Mouse (Mus musculus) thymus, postnatal 10 days (tissue): Measurements from ENCODE around the gene Psrc1.

Source experiments
- DNase-seq, 2 experiments: peaks; one replicate each; pipeline ENCODE4 v3.0.0; 2021; ENCODE audit warnings: low spot score in 2 of 2

The Psrc1 gene

GRCm38 (mm10) chr3:108383485-108384354 is at the start of gene Psrc1:
Gene Psrc1, plus strand, starts transcription at chr3:108383839.
- DNase-seq: peak; percentile 64

GRCm38 (mm10) chr3:108336878-108337277 is 46.8 kb upstream of the Psrc1 start:
- DNase-seq: no peak

GRCm38 (mm10) chr3:108341040-108341439 is 42.6 kb upstream of the Psrc1 start:
- DNase-seq: no peak

GRCm38 (mm10) chr3:108342185-108342584 is 41.5 kb upstream of the Psrc1 start:
- no peak for DNase-seq

- no peak for DNase-seq
Measured at GRCm38 (mm10) chr3:108345855-108346254, 37.8 kb upstream of the Psrc1 start.

- DNase-seq: no peak
Measured at GRCm38 (mm10) chr3:108348376-108348775, 35.3 kb upstream of the Psrc1 start.

GRCm38 (mm10) chr3:108355245-108355644 is 28.4 kb upstream of the Psrc1 start:
- no peak for DNase-seq

- no peak for DNase-seq
Measured at GRCm38 (mm10) chr3:108357051-108357450, 26.6 kb upstream of the Psrc1 start.

GRCm38 (mm10) chr3:108358445-108358844 is 25.2 kb upstream of the Psrc1 start:
- DNase-seq: no peak

GRCm38 (mm10) chr3:108360894-108361293 is 22.7 kb upstream of the Psrc1 start:
- DNase-seq: no peak

- no peak for DNase-seq
Measured at GRCm38 (mm10) chr3:108363626-108364025, 20.0 kb upstream of the Psrc1 start.

- no peak for DNase-seq
Measured at GRCm38 (mm10) chr3:108364270-108364995, 19.2 kb upstream of the Psrc1 start, which contains the start of gene Mybphl. Gene Mybphl, plus strand, starts transcription at chr3:108364911.

- DNase-seq: no peak
Measured at GRCm38 (mm10) chr3:108367173-108367572, 16.5 kb upstream of the Psrc1 start.

GRCm38 (mm10) chr3:108367828-108368227 is 15.8 kb upstream of the Psrc1 start:
- DNase-seq: no peak

GRCm38 (mm10) chr3:108368721-108369120 is 14.9 kb upstream of the Psrc1 start:
- DNase-seq: no peak

GRCm38 (mm10) chr3:108372274-108372673 is 11.4 kb upstream of the Psrc1 start:
- DNase-seq: no peak

- no peak for DNase-seq
Measured at GRCm38 (mm10) chr3:108372691-108373090, 10.9 kb upstream of the Psrc1 start.

- DNase-seq: no peak
Measured at GRCm38 (mm10) chr3:108378875-108379663, 4.6 kb upstream of the Psrc1 start.

- no peak for DNase-seq
Measured at GRCm38 (mm10) chr3:108380695-108381094, 2.9 kb upstream of the Psrc1 start.

GRCm38 (mm10) chr3:108381945-108382875 is 1.4 kb upstream of the Psrc1 start:
- DNase-seq: no peak

- DNase-seq: no peak
Measured at GRCm38 (mm10) chr3:108384425-108384824, 786 bp downstream of the Psrc1 start.
